Mouse (Mus musculus) c-Kit-positive CD71-negative TER-119-negative erythroid progenitor cells, embryonic 14.5 days (primary cell): ENCODE results near the gene Ccl9.
A peak's percentile ranks its signal among the peaks of the same experiment; 100 is the strongest.
"Not testable (repeated sequence)": the region's sequence is repeated elsewhere in the genome, so short reads cannot be mapped to it uniquely, and the experiment has no call there.

Experiments
- DNase-seq: peaks from one replicate; pipeline ENCODE4 v3.0.0-alpha.2; 2013; ENCODE audit warnings: low read depth

The Ccl9 gene

DNA sequence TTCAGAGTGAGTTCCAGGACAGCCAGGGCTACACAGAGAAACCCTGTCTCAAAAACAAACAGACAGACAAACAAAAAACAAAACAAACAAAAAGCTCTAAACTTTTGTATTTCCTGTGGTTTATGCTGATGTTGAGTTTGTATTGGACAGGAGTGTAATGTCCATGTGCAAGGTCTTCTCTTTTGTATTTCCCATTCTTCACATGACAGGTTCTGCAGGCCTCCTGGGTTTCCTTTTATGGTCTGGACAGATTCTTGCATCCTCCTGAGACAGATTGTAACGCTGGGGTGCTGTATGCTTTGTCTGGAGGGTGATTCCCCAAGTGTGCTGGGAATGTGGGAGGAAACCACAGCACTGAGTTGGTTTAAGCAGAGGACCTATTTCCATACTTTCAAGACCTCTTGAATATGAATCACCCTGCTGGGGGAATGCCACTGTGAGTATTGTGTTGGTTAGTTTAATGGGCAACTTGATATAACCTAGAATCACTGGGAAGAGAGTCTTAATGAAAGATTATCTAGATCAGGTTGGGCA lies 2.3 kb upstream of the Ccl9 start:
- DNase-seq, result no peak

DNA sequence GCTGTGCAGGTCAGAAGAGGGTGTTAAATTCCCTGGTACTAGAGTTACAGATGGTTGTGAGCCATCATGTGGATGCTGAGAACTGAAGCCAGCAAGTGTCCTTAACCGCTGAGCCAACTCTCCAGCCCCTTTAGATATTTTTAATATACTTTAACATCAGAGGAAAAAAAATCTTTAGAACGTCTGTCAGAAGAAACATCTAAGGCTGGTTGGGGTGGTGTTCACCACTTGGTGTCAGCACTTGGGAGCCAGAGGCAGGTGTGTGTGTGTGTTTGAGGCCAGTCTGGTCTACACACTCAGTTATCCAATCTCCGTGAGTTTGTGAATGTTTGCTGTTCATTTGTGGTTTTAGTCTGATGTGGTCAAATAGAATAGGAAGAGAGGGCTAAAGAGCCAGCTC lies 563 bp upstream of the Ccl9 start:
- DNase-seq, result no peak

GRCm38 (mm10) chr11:83576927-83577555 lies 1.4 kb downstream of the Ccl9 start:
- peak; percentile 39 for DNase-seq

- DNase-seq, result no peak
Observed at GRCm38 (mm10) chr11:83572834-83573233, 5.6 kb downstream of the Ccl9 start.

- DNase-seq, result peak; percentile 51
Observed at GRCm38 (mm10) chr11:83572223-83572622, 6.2 kb downstream of the Ccl9 start.

- DNase-seq, result no peak
Observed at GRCm38 (mm10) chr11:83570189-83570588, 8.2 kb downstream of the Ccl9 start.

DNA sequence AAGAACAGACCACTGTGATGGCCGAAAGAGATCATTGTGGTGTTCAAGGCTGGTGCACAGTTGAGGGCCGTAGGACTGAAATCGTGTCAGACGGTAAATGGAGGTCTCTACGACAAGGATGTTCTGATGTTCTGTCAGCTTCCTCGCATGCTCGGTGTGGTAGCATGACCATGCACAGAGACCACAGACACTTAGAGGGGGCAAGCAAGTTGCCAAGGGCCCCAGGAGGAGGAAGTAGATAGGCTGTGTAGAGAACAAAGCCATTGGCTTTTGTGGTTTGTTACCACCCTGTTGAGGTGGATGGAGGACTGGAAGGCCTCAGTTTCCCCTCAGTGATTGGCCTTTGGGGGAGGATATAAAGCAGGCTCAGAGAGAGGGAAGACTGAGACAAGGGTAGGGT lies 9.2 kb downstream of the Ccl9 start:
- no peak for DNase-seq

GRCm38 (mm10) chr11:83568786-83569185 lies 9.7 kb downstream of the Ccl9 start:
- no peak for DNase-seq

- DNase-seq, result no peak
Observed at GRCm38 (mm10) chr11:83568061-83568460, 10.4 kb downstream of the Ccl9 start.

- no peak for DNase-seq
Observed at GRCm38 (mm10) chr11:83567311-83567710, 11.1 kb downstream of the Ccl9 start.

- no peak for DNase-seq
Observed at GRCm38 (mm10) chr11:83566617-83567016, 11.8 kb downstream of the Ccl9 start.

DNA sequence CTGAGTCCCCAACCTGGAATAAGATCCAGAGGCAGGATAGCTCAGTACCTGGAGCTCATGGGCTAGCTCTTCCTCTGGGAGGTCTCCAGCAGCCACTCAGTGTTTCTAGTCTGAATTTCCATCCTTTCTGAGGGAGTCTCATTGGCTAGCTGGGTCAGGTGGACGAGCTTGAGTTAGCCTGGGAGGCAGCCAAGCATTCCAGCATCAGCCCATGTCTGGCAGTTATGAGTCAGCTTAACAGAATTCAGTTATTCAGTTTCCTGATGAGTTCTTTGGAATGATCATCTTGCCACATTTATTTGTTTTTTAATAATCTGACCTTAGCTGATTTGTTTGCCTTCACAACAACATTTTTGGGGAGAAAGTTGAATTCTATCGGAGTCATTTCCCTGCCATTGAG lies 14.7 kb downstream of the Ccl9 start:
- DNase-seq, result no peak

GRCm38 (mm10) chr11:83562311-83562887 lies 16.0 kb downstream of the Ccl9 start:
- DNase-seq, result no peak

GRCm38 (mm10) chr11:83560405-83560804 lies 18.0 kb downstream of the Ccl9 start:
- DNase-seq, result no peak

DNA sequence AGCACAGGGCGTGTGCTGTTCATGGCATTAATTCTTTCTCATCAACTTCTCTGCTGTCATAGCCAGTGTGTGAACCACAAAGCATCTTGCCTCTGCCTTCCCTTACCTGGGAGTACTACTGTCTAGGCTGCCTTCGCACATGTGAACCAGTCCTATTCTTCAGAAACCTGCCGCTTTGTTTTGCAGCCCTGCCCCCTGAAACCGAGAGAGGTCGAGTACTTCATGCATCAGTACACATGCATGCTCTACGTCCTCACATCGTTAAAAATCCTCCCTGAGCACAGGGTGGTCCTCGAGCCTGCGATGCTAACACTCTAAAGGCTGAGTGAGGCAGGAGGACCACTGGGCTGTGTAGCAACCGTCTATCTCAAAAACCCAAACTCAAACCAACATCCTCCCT lies 21.4 kb downstream of the Ccl9 start:
- DNase-seq, result no peak

- DNase-seq, result no peak
Observed at GRCm38 (mm10) chr11:83556085-83556781, 22.2 kb downstream of the Ccl9 start.

GRCm38 (mm10) chr11:83551668-83552067 lies 26.8 kb downstream of the Ccl9 start:
- DNase-seq, result no peak

GRCm38 (mm10) chr11:83551037-83551436 lies 27.4 kb downstream of the Ccl9 start:
- not testable (repeated sequence) for DNase-seq

- peak; percentile 45 for DNase-seq
Observed at GRCm38 (mm10) chr11:83550186-83550632, 28.2 kb downstream of the Ccl9 start.

DNA sequence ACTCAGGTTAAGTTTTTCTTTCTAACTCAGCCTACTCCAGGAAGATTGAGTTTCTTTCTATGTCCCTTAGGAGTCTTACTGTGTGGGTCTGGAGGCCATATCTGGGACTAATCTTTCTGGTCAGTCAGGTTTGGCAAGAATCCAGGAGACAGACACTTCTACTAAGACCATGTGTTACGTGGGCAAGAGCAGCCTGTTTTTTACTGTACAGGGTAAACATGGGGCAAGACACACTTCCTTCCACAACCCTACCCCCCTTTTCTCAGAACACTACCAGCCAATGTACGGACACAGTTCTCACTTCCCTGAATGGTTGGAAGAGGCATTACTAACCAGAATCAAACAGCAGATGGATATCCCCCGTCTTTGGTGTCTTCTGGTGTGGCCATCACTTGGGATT lies 34.2 kb downstream of the Ccl9 start:
- DNase-seq, result no peak

DNA sequence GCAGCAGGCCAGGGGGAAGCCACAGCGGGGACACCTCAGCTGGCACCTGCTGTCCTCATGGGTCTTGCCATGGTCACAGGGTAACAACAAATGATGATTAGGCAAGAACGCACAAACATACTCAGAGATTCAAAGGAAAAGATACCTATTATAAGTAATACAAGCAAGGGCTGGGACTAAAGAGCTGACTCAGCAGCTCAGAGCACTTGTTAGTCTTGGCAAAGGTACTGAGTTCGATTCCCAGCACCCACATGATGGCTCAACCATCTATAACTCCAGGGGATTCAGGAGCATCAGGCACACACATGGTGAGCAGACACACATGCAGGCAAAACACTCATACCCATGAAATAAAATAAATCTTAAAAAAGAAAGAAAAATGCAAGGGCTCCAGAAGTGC lies 37.0 kb downstream of the Ccl9 start:
- no peak for DNase-seq

DNA sequence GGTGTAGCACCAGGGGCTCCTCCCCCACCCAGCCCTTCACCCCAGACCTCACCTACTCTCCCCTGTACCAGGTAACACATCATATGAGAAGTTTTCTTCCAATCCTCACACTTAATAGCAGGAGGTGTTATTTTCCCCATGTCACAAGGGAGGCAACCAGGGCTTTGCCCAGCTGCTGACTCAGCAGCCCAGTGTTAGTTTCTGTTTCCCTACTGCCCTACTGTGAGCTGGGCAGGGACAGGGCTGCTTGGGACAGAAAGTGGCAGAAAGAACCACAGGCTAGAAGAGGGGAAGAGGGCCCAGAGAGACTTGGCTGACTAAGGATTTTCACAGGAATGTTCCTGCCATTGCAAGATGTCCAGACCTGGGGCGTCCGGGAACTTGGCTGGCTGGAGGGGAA lies 37.5 kb downstream of the Ccl9 start:
- no peak for DNase-seq

DNA sequence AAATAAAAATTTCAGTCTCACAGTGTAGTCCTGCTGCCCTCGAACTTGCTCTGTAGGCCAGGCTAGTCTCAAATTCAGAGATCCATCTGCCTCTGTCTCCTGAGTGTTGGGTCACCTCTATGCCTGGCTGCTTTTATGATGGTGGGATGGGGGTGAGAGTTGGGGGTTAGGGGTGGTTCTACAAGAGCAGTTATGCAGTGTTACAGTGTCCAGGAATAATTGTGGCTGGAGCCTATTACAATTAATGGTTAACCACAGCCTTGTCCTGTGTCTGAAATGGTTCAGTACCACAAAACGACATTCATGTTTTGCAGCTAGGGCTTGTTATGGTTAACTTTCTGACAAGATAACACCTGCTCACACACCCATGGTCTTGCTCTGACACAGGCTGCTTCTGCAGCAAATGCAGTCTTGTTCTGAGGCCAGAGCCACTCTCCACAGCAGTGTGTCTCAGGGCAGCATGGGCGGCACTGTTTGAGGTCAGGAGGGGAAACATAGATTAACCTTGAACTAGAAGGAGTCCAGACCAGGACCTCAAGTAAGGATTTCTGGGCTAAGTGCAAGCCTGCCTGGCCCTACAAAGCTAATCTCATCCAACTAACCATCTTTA lies 39.6 kb downstream of the Ccl9 start:
- DNase-seq, result no peak
